Mouse (Mus musculus): ENCODE measurements around the gene Slc1a7.

DNA sequence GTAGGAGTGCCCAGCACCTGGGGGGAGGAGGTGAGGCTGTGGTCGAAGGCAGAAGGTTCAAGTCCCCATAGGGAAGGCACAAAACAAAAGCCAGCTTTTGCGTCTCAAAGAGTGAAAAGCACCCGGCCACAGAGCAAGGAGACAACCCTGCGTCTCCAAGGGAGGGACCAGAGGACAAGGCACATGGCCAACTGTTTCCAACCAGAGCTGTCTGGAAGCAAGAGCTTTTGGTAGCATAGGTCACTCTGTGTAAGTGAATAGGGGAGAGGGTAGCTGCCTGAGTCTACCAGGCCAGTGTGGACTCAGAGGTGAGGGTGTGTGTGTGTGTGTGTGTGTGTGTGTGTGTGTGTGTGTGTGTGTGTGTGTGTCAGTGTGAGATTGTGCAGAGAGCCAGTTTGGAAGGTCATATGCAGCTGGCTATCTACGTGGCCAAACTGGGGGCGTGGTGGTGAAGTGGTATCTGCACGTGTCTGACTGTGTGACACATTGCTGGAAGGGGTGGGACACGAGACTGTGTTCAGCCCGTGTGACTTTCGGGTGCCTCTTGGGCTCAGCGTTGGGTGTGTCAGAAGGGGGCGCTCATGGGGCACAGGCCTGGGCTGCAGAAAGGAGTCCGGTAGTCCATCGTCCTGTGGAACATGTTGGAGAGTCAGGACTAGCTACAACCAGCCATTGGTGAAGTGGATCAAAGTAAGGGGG, 47.1 kb downstream of the Slc1a7 start:
- TF ChIP-seq CTCF (IDR thresholded peaks at IDR 0.05; ENCODE audit: low read depth): peak; percentile 76
- TF ChIP-seq EP300 (IDR thresholded peaks at IDR 0.05; ENCODE audit: low read depth): no peak
